Mouse (Mus musculus) 3134 (cell line): ENCODE data around the gene Dpm3.
A peak's percentile ranks its signal among the peaks of the same experiment; 100 is the strongest.

Experiments used
- DNase-seq: peaks from one replicate; pipeline ENCODE4 v3.0.0-alpha.2; 2011; ENCODE audit warnings: low spot score; ENCODE audit not compliant: insufficient read length; ENCODE audit errors: extremely low read depth

The Dpm3 gene

DNA sequence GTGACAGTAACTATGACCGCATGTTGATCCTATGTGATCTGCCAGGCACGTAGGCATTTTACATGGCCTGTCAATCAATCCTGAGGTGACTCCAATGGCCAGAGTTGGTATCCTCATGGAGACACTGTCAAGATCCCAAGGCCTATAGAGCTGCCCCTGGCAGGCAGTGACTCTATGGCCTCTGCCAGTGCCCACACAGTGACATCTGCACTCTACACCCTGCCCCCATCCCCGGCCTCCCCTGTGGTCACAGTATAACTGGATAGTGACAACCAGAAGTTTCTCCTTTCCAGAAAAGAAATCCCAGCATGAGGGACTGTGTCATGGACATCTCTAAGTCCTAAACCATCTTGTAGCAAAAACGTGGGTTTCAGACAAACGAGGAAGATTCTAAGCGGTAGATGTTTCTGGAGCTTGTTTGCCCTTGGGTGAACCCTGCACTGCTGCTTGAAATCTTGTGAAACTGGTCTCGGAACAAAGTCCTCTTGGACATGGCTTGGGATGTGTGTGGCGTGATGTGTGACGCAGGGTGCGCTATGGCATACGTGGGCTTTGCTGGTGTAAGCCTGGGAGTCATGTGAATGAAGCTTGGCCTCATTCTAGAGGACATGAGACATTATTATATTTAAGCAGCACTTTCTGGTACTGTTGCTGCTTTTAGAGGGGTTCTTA lies 34.2 kb downstream of the Dpm3 start:
- no peak for DNase-seq

DNA sequence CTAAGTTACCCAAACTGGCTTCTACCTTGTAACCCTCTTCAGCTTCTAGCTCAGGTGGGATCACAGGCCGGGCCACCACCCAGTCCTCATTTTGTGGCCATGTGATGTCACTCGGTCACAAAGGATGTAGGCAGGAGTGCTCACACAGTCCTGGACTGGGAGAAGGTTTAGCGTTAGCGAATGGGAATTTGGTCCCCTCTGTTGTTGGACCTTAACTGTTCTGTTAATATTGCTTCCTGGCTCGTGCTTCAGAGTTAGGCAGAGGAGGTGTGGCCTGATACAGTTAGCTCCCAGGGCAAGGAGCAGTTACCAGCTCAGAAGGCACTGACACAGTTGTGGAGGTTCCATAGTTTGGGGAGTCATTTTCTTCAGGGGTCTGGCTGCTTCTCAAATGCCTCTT lies 35.0 kb downstream of the Dpm3 start:
- no peak for DNase-seq

DNA sequence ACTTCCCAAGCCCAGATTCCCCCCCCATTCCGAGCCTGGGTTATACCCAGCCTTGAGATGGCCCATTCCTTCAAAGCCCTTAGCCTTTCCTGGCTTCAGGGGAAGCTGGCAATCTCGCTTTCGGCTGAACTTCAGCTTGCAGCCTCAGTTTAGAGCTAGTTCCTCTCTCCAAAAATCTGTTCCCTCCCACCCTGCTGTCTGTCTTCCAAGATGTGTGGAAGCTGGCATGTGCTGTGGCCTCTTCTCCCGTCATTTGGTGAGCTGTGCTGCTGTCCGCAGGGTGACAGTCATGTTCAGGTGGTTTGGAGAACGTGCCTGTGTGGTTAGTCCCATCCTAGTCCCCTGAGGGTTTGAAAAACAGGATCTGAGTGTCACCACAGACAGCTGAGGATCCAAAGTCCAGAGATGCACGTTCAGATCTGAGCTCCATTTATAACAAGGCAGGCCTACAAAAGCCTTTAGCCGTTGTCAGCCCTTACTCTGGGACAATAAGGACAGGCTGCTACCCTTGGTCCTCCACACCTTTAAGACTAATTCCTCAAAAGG lies 36.6 kb downstream of the Dpm3 start:
- DNase-seq = no peak

DNA sequence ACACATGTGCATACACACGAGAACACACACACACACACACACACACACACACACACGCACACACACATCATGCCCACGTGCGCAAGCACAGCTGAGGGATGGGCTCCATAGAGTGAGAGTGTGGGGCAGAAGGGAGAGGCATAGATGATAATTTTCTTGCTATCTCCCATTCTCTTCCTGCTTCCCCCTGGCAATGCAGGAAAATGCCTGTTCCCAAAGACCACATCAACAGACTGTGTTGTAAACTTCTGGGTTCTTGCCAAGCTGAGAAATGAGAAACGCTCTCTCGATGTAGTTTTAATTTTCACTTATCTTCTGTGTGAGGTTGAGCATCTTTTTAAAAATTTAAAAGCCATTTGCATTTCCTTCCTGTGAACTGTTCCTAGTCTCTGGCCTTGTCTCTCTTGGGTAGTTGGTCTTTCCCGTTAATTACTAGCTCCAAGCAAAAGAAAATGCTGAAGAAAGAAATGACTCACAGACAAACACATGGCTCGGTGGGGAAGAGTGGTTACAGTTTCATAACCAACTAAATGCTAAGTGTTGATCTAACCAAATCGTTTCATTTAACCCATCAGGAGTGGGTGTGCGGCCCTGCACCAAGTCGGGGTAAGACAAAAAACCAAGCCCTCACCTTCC lies 37.7 kb downstream of the Dpm3 start:
- DNase-seq = no peak

DNA sequence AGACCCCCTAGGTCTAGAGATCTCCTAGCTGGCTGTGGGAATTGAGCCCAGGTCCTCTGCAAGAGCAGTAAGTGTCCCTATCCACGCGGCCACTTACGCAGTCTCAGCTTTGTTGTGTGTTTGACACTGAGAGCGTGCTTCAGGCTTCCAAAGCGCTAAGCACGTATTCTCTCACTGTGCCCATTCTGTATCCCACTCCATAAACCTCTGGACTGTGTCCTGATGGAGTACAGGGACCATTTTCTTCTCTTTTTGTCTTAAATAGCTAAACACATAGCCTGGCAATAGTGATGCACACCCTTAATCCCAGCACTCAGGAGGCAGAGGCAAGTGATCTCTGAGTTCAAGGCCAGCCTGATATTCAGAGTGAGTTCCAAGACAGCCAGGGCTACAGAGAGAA lies 39.8 kb downstream of the Dpm3 start:
- DNase-seq = no peak

DNA sequence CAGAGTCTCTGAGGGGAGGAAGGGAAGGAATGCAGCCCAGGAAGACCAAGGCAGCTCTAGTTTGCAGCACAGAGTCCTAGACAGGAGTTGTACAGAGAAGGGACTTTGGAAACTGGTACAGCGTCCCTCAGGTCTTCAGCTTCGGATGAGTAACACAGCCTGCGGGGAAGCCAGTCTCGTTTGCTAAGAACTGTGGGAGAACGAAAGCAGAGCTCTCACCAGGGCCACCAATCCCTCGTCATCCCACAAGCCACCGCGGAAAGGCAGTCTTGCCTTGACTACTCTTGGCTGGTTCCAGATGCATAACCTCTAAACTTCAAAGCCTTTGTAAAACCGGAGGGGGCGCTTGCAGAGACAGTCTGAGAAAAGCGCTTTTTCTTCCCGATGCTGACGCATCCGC lies 40.3 kb downstream of the Dpm3 start:
- no peak for DNase-seq

DNA sequence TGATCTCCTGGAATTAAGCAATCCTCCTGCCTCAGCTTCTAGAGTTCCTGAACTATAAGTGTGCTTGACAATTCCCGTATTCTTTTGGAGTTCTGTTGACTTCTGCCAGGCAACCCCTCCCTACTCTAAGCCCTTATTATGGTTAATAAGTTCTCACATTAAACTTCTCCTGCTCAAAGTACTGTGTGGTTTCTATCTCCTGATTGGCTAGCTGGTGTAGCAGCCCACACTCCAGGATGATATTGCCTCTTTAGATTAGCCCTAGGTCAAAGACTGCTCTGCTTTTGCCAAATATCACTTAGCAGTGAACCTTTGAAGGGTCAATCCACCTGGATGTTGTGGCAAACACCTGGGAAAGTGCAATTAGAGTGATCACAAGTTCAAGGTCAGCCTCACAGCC lies 40.9 kb downstream of the Dpm3 start:
- DNase-seq = no peak

DNA sequence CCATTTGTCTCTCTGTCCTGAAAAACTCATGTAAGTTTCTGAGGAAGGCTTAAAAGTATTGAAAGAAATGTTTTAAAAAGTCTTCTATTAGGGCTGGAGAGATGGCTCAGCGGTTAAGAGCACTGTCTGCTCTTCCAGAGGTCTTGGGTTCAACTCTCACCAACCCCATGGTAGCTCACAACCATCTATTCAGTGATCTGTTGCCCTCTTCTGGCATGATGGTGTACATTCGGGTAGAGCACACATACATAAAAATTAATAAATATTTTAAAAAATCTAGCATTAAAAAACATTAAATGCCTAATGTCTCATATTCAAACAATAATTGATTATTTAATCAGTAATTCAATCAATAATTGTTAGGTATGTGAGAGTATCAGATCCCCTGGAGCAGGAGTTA lies 41.4 kb downstream of the Dpm3 start:
- no peak for DNase-seq

DNA sequence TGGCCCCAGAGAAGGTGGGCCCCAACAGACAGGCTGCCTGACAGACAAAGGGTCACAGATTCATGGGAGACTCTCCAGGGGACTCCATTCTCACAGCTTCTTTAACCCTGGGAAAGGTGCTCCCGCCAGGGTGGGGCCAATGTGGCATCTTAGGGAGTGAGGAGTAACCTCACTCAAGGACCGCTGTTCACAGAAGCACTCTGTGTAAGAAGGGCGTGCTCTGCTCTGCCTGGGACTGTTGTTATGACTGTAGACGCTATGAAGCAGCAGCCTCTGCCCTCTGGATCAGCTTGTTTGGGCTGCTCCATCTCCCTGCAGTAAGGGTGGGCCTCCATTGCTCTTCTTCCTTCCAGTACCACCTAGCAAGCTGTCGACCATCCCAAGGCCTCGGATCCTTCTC lies 45.3 kb downstream of the Dpm3 start:
- no peak for DNase-seq

DNA sequence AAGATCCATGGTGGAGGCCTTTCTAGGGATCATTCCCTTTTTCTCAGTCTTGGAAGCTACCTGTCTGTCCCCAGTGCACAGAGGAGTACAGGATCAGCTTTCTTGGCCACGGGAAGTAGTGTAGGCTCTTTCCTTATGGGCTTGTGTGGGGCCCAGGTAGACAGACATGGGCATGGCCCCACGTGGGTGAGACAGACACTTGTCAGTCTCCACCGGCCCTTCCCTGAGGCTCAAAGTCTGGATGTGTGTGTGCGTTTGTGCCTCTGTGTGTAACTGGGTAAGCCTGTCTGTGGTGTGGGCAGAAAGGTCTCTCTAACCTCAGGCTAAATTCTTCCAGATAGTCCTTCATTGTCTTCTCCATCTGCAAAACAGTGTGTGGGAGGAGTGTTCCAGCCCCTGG lies 45.9 kb downstream of the Dpm3 start:
- DNase-seq = no peak

DNA sequence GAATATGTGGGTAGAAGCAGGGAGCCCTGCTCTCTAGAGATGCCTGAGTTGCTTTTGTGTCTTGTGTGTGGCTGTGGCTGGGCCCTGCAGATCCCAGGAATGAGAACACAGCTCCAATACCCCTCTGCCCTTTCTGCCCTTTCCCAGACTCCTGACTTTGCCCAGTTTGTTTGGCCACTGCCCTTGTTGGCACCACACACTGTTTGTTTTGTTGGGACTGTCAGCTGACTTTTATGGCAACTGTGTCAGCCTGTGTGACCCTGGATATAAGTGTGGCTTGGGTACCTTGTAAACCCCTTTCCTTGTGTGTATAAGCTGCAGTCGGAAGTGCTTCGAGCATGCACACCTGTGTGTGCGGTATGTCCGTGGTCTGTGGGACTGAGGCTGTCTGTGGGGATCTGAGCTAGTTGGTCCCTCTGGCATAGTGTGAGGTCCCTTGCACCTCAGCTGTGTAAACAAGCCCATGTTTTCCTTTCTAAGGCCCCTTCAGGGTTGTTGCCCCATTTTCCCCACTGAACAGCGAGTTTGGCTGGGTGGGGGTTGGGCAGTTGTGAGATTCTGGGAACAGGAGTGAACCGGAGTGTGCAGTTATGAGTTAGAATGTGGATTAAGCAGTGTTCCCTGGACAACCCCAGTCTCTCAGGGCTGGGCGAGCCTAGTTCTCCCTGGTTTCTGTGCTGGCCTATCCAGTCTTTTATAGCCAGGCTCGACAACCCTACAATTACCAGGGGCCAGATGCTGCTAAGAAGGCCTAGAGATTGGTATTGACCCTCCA lies 46.6 kb downstream of the Dpm3 start:
- DNase-seq = no peak

DNA sequence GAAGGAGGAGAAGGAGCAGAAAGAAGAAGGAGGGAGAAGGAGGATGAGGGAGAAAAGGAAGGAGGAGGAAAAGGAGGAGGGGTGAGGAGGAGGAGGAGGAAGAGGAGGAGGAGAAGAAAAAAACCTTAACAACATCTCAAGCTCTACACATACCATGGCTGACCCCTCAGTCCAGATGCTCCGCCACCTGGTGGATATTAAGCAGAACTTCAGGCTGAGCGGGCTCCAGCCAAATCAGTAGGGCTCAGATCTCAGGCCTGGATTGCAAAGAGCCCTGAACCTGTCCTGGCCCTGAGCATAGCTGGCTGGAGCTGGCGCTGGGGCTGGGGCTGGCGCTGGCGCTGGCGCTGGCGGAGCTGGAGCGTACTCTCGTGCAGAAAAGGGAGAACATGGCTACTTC lies 48.9 kb downstream of the Dpm3 start:
- peak; percentile 62 for DNase-seq

DNA sequence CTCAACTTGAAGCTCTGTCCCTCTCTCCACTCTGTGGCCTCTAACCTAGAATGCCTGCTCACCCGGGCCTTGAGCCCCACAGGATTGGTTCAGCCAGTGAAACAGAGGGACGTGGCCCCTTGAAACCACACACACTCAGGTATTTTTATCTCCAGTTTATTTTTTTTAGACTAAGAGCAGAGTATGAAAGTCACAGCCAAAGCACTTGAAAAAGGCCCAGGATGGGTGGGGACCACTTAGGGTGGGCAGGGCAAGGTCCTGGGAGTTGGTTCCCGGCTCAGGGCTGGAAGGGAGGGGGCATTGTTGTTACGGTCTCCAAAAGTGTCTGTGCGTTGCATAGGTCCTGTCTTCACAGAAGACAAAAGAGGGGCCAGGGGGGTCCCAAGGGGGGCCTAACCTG lies 55.2 kb downstream of the Dpm3 start:
- DNase-seq = no peak

DNA sequence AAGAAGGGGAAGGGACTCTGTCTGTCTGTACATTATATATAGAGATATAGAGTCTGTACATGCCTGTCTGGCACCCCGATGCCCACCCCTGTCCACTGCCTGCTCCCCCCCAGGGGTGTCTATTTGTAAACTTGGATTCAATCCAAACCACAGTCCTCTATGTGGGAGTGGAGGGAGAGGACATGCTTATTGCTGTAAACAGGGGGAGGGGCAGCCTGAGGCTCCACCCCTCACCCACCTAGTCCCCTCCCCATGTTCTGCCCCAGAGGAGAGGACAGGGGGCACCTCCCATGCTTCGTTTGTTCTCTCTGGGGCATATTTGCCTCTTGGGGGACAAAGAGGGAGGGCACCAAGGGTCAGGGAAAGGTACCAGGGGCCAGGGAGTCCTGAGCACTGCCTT lies 55.6 kb downstream of the Dpm3 start:
- no peak for DNase-seq

DNA sequence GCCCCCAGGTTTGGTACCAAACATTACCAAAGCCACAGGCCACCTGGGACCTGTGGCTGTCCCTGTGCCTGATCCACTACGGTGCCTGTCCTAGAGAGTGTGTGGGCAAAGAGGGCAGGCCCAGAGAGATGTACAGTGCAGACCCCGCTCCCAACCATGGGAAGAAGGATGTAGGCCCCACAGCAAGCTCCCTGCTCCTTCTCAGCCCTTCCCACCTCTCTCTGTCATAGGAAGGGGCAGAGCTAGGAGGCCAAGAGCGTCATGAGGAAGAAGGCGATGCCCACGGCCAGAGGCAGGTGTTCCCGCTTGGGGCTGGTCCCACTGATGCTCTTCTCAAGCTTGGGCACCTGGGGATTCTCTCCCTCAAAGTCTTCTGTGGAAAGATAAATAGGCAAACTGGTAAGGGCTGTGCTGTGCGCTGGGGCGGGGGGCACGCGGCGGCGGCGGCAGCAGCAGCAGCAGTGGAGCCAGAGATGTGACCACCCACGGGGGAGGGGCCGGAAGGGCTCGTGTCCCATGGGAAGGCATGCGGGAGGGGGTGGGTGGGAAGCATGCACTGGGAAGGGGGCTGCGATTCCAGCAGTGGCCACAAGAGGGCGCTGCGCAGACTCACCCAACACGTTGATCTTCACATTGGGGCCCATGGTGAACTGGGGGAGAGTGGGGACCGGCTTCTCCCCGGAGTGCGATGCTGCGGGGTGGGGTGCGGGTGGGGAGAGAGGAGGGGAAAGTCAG lies 56.2 kb downstream of the Dpm3 start:
- peak; percentile 78 for DNase-seq

DNA sequence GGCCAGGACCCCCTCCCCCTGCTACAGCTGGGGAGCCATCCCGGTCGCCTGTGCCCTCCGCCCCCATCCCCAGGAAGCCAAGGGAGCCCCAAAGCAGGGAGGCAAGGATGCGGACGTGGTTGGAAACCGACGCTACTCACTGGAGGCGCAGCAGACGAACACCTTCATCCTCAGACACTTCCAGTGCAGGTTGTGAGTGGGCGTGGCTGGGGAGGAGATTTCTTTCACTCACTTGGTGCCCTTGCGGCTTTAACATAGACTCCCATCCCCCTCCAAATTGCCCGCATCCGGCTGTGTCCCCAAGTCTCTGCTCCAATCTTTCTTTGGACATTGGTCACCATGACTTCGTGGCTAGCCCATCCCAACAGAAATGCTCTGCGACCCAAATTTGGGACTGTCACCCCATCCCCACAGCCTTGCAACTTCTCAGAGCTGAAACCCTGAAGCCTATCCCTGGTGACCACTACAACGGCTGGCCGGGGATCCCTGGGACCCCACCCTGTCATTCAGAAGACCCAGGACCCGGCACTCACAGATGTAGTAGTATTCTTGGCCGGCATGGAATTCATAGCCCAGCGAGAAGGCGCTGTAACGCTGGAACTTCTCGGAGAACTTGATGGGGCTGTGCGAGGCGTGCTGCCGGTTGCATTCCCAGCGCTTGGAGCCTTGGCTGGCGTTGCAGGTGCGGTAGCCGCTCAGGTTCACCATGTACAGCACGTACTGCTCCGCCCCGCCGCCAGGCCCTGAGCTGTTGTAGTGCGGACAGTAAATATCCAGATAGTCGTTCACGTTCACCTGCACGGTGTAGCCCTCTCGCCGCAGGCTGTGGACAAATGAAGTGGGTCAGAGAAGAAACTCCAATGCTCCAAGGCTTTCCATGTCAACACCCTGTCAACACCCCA lies 57.0 kb downstream of the Dpm3 start:
- DNase-seq = no peak
